Mouse (Mus musculus) olfactory bulb, adult 2 months (tissue): ENCODE data around the gene Dera.

ENCODE experiments used
- CTCF ChIP-seq: fragments of 200-500 bp; IDR thresholded peaks from 2 replicates; pipeline ENCODE4 v1.5.1; 2012; ENCODE audit warnings: low read depth, mild to moderate bottlenecking, low read length, moderate library complexity; ENCODE audit not compliant: insufficient read depth
- POLR2A ChIP-seq: fragments of 200-500 bp; IDR thresholded peaks from 2 replicates; pipeline ENCODE4 v1.6.1; 2012; ENCODE audit warnings: mild to moderate bottlenecking, low read depth, low read length, moderate library complexity; ENCODE audit not compliant: insufficient read depth

- TF ChIP-seq CTCF (no peak), POLR2A (no peak)
Observed at GRCm38 (mm10) chr6:137747174-137747928, 7.0 kb upstream of the Dera start.
